Mouse (Mus musculus): ENCODE measurements around the gene Lst1. TPM values are rescaled to one million over a fixed set of nuclear protein-coding genes. Genes with fewer than 3 reads are reported as not detected.

Gene Lst1
- total and polyA plus RNA-seq, 3 experiments = 15.2 to 29.0 TPM; not detected in 1

DNA sequence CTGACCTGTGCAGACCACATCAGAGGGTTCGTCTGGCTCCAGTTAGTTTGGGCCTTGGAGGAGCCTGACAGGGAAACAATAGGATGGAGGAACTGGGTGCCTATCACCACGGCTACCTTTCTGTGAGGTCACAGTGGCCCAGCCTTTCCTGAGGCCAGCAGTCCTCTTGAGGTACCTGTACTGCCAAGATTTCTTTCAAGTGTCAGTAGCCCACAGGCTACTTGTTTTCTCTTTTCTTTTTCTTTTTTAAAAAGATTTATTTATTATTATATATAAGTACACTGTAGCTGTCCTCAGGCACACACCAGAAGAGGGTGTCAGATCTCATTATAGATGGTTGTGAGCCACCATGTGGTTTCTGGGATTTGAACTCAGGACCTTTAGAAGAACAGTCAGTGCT lies 12.3 kb downstream of the Lst1 start, which contains the start of gene Aif1:
Aif1 (minus strand) TSS at position 101 of the 400 bp plus-strand sequence.
- no peaks in the 10 kb centered on the region for H3K27me3 ChIP-seq (ENCODE audit: control insufficient read depth in 1 of 2, insufficient read depth in 2 of 2, low read length in 2 of 2)
- DNase-seq (ENCODE audit: low read depth, low spot score) = no peak
- peaks cover 0 to 15% of the 10 kb centered on the region in 2 experiments; a peak in 2 of 4 replicates for H3K36me3 ChIP-seq (ENCODE audit: control insufficient read depth in 1 of 2, insufficient read depth in 2 of 2, low read length in 2 of 2)
- TF ChIP-seq NRF1 (IDR thresholded peaks at IDR 0.05; ENCODE audit: insufficient read depth, low read depth, low read length, poor library complexity, severe bottlenecking) (no peak), POLR2AphosphoS2 (IDR thresholded peaks at IDR 0.05; ENCODE audit: low read length) (no peak), CHD2 (IDR thresholded peaks at IDR 0.05; ENCODE audit: low read length) (no peak), TCF12 (IDR thresholded peaks at IDR 0.05; ENCODE audit: low read depth, low read length) (no peak), TBP (IDR thresholded peaks at IDR 0.05; ENCODE audit: low read depth, low read length) (no peak), ELF1 (IDR thresholded peaks at IDR 0.05; ENCODE audit: low read depth, low read length) (no peak), ZNF384 (IDR thresholded peaks at IDR 0.05; ENCODE audit: low read depth, low read length) (no peak), ZC3H11A (IDR thresholded peaks at IDR 0.05; ENCODE audit: low read depth, low read length) (no peak), RAD21 (IDR thresholded peaks at IDR 0.05; ENCODE audit: low read depth, low read length) (no peak), BHLHE40 (IDR thresholded peaks at IDR 0.05; ENCODE audit: borderline replicate concordance, low read depth, low read length) (no peak), MEF2A (IDR thresholded peaks at IDR 0.05; ENCODE audit: extremely low read depth, insufficient replicate concordance, low read depth, low read length, poor library complexity, severe bottlenecking) (no peak), GABPA (IDR thresholded peaks at IDR 0.05; ENCODE audit: low read depth, low read length) (no peak), MAFK (IDR thresholded peaks at IDR 0.05; ENCODE audit: borderline replicate concordance, low read depth, low read length) (no peak), RCOR1 (IDR thresholded peaks at IDR 0.05; ENCODE audit: low read depth, low read length) (no peak), POLR2A (IDR thresholded peaks at IDR 0.05; ENCODE audit: control insufficient read depth in 1 of 2, insufficient read depth in 1 of 2, low read depth in 1 of 2, low read length in 2 of 2, poor library complexity in 1 of 2) (no peak), USF2 (IDR thresholded peaks at IDR 0.05; ENCODE audit: borderline replicate concordance in 1 of 2, insufficient read depth in 1 of 2, low read depth in 1 of 2, low read length in 2 of 2) (no peak)
- H3K79me2 ChIP-seq (ENCODE audit: control insufficient read depth, insufficient read depth, low read length, poor library complexity) = no peaks in the 10 kb centered on the region
- no peaks in the 10 kb centered on the region for H3K9me3 ChIP-seq (replicated peaks; ENCODE audit: insufficient read depth, low read length)
- H3K4me1 ChIP-seq (ENCODE audit: control insufficient read depth in 1 of 2, insufficient read depth in 2 of 2, low read length in 2 of 2) = peaks cover 12 to 22% of the 10 kb centered on the region in 2 experiments
- no peak within 1 kb of the TSS for H3K4me3 ChIP-seq (ENCODE audit: control insufficient read depth in 1 of 2, insufficient read depth in 1 of 2, low read depth in 2 of 2, low read length in 2 of 2)
- peak within 1 kb of the TSS; percentile 39 for H3K27ac ChIP-seq (ENCODE audit: control insufficient read depth, low read depth, low read length)
- H3K9ac ChIP-seq (ENCODE audit: control insufficient read depth, low read depth, low read length, poor library complexity, severe bottlenecking) = no peak within 1 kb of the TSS

DNA sequence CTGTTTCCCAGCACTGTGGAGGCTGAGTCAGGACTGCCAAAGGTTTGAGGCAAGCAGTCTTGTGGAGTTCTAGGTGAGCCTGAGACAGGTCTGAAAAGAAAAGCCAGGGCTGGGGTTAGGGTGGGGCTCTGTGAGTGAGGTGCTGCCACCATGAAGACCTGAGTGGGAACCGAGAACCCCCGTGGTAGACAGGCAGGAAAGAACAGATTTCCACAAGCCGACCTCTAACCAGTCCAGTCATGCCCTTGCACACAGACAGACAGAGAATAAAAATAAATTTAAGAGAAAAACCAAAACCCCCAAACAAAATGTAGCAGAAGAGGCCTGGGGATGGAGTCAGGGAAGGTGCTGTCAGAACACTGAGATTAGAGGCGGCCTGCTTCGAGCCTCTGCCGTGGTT lies 12.9 kb downstream of the Lst1 start:
- TF ChIP-seq ZNF384 (IDR thresholded peaks at IDR 0.05; ENCODE audit: low read depth, low read length) (no peak), ZKSCAN1 (IDR thresholded peaks at IDR 0.05; ENCODE audit: low read depth, low read length) (no peak), NRF1 (IDR thresholded peaks at IDR 0.05; ENCODE audit: insufficient read depth, low read depth, low read length, poor library complexity, severe bottlenecking) (no peak), BHLHE40 (IDR thresholded peaks at IDR 0.05; ENCODE audit: borderline replicate concordance, low read depth, low read length) (no peak), KAT2A (conservative IDR thresholded peaks at IDR 0.05; ENCODE audit: low read depth, low read length) (no peak), GABPA (IDR thresholded peaks at IDR 0.05; ENCODE audit: low read depth, low read length) (no peak), POLR2A (IDR thresholded peaks at IDR 0.05; ENCODE audit: control insufficient read depth in 1 of 2, insufficient read depth in 1 of 2, low read depth in 1 of 2, low read length in 2 of 2, poor library complexity in 1 of 2) (no peak)
- H3K4me3 ChIP-seq (ENCODE audit: control insufficient read depth in 1 of 2, insufficient read depth in 1 of 2, low read depth in 2 of 2, low read length in 2 of 2) = no peak overlapping the region
- H3K27me3 ChIP-seq (ENCODE audit: control insufficient read depth in 1 of 2, insufficient read depth in 2 of 2, low read length in 2 of 2) = no peaks in the 10 kb centered on the region
- no peaks in the 10 kb centered on the region for H3K9me3 ChIP-seq (replicated peaks; ENCODE audit: insufficient read depth, low read length)
- H3K27ac ChIP-seq (ENCODE audit: control insufficient read depth, low read depth, low read length) = peak overlapping the region; percentile 39
- H3K36me3 ChIP-seq (ENCODE audit: control insufficient read depth in 1 of 2, insufficient read depth in 2 of 2, low read length in 2 of 2) = peaks cover 0 to 15% of the 10 kb centered on the region in 2 experiments; a peak in 2 of 4 replicates
- no peak for DNase-seq (ENCODE audit: low read depth, low spot score)
- peaks cover 12 to 22% of the 10 kb centered on the region in 2 experiments for H3K4me1 ChIP-seq (ENCODE audit: control insufficient read depth in 1 of 2, insufficient read depth in 2 of 2, low read length in 2 of 2)
- H3K79me2 ChIP-seq (ENCODE audit: control insufficient read depth, insufficient read depth, low read length, poor library complexity) = no peaks in the 10 kb centered on the region
- no peak overlapping the region for H3K9ac ChIP-seq (ENCODE audit: control insufficient read depth, low read depth, low read length, poor library complexity, severe bottlenecking)

Data from MEL (cell line).